Mouse (Mus musculus): ENCODE results near the gene Galnt2.

- TF ChIP-seq CTCF (IDR thresholded peaks at IDR 0.05; ENCODE audit: control insufficient read depth, insufficient read depth, insufficient read length): no peak
- TF ChIP-seq MYOG (IDR thresholded peaks at IDR 0.05; ENCODE audit: control insufficient read depth, extremely low read depth, insufficient read length): no peak
- no peak for TF ChIP-seq USF1 (IDR thresholded peaks at IDR 0.05; ENCODE audit: low read depth)
Measured at GRCm38 (mm10) chr8:124284333-124284711, 53.1 kb downstream of the Galnt2 start.

All from C2C12 (cell line).